Mouse (Mus musculus) midbrain, embryonic 10.5 days (tissue): ENCODE measurements around the gene Med17. TPM values are rescaled to one million over a fixed set of nuclear protein-coding genes. Genes with fewer than 3 reads are reported as not detected.
"Not testable (repeated sequence)": the region's sequence is repeated elsewhere in the genome, so short reads cannot be mapped to it uniquely, and the experiment has no call there.

ENCODE experiments used
- DNase-seq: peaks from one replicate; pipeline ENCODE4 v3.0.0-alpha.2; 2017; ENCODE audit warnings: low spot score
- H3K27ac ChIP-seq: fragments of 300-500 bp; sonication (generic); replicated peaks from 2 replicates; pipeline ENCODE4 v1.5.1; 2016; ENCODE audit warnings: mild to moderate bottlenecking
- H3K27me3 ChIP-seq: fragments of 300-500 bp; sonication (generic); 2 replicates; pipeline ENCODE4 v1.6.1; 2016; ENCODE audit warnings: low read depth, mild to moderate bottlenecking; ENCODE audit not compliant: poor library complexity, severe bottlenecking
- H3K36me3 ChIP-seq: fragments of 300-500 bp; sonication (generic); 2 replicates; pipeline ENCODE4 v1.6.1; 2016; ENCODE audit warnings: mild to moderate bottlenecking, moderate library complexity
- H3K4me1 ChIP-seq: fragments of 300-500 bp; sonication (generic); 2 replicates; pipeline ENCODE4 v1.6.1; 2016
- H3K4me3 ChIP-seq: fragments of 300-500 bp; sonication (generic); 2 replicates; pipeline ENCODE4 v1.5.1; 2016; ENCODE audit warnings: mild to moderate bottlenecking, moderate library complexity
- H3K9me3 ChIP-seq: fragments of 300-500 bp; sonication (generic); replicated peaks from 2 replicates; pipeline ENCODE4 v1.6.1; 2016; ENCODE audit warnings: mild to moderate bottlenecking
- WGBS: fragments of 180-500 bp; shearing (Covaris S2); methylation state at CpG from one replicate; pipeline ENCODE4 v1.1.7; 2016; 5-methylcytosine and 5-hydroxymethylcytosine counted together
- polyA plus RNA-seq: library from polyadenylated mRNA; unstranded; fragments of >200 nt; fragmentation: Nextera tagmentation; extraction: Ambion mirVana; gene quantifications from 2 replicates; pipeline ENCODE4 v1.2.1, GENCODE M21; 2016

Med17 gene
- 38.4 and 42.4 TPM in 2 replicates for polyA plus RNA-seq

DNA sequence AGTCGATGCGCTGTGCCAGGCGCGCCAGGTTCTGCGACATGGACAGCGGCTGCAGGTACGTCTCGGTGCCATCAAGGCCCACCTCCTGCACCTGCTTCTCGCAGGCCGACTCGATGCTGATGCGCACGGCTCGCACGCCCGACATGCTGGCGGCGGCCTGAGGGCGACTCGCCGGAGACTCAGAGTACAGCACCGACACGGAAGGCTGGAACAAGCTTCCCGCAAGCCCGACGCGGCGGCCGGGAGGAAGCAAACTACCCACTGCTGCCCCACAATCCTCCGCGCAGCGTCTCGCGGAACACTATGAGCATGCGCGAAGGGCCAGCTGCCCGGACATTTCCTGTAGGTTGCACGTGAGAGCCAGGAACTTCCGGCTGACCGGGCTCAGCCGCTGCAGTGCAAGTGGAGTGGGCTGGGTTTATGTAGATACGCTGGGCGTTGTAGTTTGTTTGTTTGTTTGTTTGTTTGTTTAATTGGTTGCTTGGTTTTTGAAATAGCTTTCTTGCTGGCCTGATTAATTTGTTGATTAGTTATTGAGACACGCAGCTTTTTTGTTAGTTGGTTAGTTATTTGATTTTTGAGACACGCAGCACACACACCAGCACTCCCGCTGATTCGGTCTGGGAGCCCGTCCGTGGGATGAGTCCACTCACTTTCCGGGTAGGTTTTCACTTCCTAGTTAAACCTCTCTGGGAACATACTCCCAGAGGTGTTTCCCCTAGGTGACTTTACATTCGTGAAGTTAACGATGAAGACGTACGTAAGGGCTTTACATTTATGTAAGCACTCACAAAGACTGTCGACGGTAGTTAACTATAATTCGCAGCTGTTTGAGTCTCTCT, at the start of gene Med17:
Gene Med17 (minus strand): TSS at position 283 of the 842 bp plus-strand sequence.
- peak within 1 kb of the TSS; percentile 92 for H3K27ac ChIP-seq
- 1% methylated on average over 57 of the region's 57 CpGs for WGBS
- H3K4me3 ChIP-seq: peak within 1 kb of the TSS; percentile 98
- H3K9me3 ChIP-seq: no peaks in the 10 kb centered on the region
- no peaks in the 10 kb centered on the region for H3K27me3 ChIP-seq
- H3K4me1 ChIP-seq: peaks cover 25% of the 10 kb centered on the region
- DNase-seq: peak; percentile 95
- peaks cover 25% of the 10 kb centered on the region for H3K36me3 ChIP-seq

- H3K27ac ChIP-seq: no peak overlapping the region
- H3K4me1 ChIP-seq: no peaks in the 10 kb centered on the region
- peaks cover 99% of the 10 kb centered on the region for H3K36me3 ChIP-seq
- WGBS: 89% methylated on average over 2 of the region's 2 CpGs
- no peaks in the 10 kb centered on the region for H3K9me3 ChIP-seq
- no peak overlapping the region for H3K4me3 ChIP-seq
- no peaks in the 10 kb centered on the region for H3K27me3 ChIP-seq
- DNase-seq: no peak
These were observed 38.5 kb upstream of the Med17 start for GRCm38 (mm10) chr9:15318170-15318742.

DNA sequence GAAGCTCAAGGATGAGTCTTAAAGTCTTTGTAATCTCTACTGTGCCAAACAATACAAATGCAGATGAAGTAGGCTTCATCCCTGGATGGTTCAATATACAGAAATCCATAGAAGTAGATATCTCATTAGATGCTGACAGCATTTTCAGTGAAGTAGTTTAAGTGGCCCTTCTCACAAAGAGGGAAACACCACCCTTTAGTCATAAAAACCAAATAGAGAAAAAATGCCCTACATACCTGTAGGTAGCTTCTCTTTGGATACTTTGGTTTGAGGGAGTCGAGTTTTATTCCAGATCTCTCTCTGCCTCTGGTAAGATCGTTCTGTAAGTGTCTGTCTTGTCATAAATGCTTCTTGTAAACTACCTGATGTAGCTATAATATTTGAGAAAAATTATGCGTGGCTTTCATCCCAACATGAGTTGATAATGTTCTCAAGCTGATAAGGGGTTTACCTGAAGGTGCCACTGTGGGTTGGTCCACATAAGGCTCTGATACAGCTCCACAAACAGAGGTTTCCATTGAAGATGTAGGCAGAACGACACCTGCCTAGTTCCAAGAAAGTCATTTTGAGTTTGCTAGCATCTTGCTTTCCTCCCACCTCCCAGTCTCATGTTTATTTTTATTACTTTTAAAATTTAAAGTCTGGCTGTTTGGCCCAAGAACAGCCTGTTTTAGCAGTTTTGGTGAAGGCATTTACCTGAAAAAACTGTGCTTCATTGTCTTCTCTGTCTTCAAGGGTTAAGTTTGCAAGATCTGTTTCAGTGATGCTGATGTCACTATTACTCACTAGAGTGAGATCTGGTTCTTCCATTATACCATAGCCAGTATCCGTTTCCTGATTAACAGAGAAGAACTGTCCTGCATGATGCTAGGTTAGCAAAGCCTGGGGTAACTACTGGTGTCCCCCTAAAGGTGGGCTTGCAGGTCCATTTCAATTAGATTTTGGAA, 37.8 kb upstream of the Med17 start:
- Histone ChIP-seq H3K27ac (no peak overlapping the region), H3K36me3 (peaks cover 99% of the 10 kb centered on the region), H3K27me3 (no peaks in the 10 kb centered on the region), H3K4me3 (no peak overlapping the region), H3K9me3 (no peaks in the 10 kb centered on the region), H3K4me1 (no peaks in the 10 kb centered on the region)
- WGBS: 71% methylated on average over 5 of the region's 5 CpGs
- DNase-seq: no peak

DNA sequence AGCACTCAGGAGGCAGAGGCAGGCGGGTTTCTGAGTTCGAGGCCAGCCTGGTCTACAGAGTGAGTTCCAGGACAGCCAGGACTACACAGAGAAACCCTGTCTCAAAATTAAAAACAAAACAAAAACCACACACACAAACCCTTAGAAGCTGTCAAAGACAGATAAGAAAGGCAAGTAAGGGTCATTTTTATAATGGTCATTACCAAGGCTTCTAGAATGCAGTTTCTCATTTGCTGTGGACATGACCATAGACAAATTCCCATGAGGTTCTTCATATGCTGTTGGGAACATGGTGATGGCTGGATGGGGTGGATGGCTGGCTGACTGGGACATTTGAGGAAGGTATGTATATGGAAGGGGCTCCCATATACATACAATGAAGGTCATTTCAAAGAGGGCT, 36.6 kb upstream of the Med17 start:
- not testable (repeated sequence) for DNase-seq, H3K4me1 ChIP-seq, H3K9me3 ChIP-seq, H3K27me3 ChIP-seq, H3K27ac ChIP-seq, H3K4me3 ChIP-seq
- 98% methylated on average over 2 of the region's 2 CpGs for WGBS
- H3K36me3 ChIP-seq: peaks cover 99% of the 10 kb centered on the region

DNA sequence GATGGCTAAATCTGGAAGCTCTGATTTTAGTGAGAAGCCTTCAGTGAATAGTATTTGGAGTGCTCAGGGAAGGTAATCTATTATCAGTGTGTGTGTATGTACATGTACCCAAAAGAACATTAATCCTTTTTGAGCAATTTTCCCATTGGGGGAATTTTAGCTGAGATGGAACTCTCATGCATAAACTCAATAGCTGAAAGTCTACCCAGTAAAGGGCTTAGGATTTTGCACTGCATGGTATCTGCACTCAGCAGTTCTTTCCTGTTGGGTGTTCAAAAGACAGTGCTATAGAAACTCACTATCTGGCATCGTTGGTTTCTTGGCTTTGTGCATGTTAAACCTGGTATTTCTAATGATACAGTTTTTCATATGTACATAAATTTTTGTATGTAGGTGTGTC, 34.9 kb upstream of the Med17 start:
- 97% methylated on average over 1 of the region's 1 CpGs for WGBS
- no peak overlapping the region for H3K4me3 ChIP-seq
- no peaks in the 10 kb centered on the region for H3K27me3 ChIP-seq
- no peak for DNase-seq
- no peak overlapping the region for H3K27ac ChIP-seq
- peaks cover 99% of the 10 kb centered on the region for H3K36me3 ChIP-seq
- peaks cover under 1% of the 10 kb centered on the region; the same call in 1 of the 2 replicates for H3K4me1 ChIP-seq
- no peaks in the 10 kb centered on the region for H3K9me3 ChIP-seq

DNA sequence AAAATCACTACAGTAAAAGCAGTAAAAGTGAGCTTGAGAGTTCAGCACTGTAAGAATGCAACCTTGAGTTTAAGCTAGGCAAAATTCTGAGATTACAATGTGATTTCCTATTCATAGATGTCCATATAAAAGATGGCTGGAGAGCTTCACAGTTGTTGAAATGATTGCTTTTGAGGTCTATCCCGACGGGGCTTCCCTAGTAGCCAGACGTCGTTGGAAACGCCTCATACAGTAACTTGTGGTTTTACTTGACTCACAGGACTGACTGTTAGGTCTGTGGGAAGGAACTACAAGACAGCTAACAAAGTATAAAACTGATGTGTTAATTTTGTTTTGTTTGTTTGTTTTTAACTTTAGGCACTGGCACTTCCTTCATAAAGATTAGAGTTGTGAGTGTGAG, 33.9 kb upstream of the Med17 start:
- WGBS: 95% methylated on average over 5 of the region's 5 CpGs
- no peak for DNase-seq
- no peak overlapping the region for H3K4me3 ChIP-seq
- H3K27ac ChIP-seq: no peak overlapping the region
- H3K27me3 ChIP-seq: no peaks in the 10 kb centered on the region
- H3K9me3 ChIP-seq: no peaks in the 10 kb centered on the region
- H3K36me3 ChIP-seq: peaks cover 99% of the 10 kb centered on the region
- H3K4me1 ChIP-seq: peaks cover 10% of the 10 kb centered on the region

DNA sequence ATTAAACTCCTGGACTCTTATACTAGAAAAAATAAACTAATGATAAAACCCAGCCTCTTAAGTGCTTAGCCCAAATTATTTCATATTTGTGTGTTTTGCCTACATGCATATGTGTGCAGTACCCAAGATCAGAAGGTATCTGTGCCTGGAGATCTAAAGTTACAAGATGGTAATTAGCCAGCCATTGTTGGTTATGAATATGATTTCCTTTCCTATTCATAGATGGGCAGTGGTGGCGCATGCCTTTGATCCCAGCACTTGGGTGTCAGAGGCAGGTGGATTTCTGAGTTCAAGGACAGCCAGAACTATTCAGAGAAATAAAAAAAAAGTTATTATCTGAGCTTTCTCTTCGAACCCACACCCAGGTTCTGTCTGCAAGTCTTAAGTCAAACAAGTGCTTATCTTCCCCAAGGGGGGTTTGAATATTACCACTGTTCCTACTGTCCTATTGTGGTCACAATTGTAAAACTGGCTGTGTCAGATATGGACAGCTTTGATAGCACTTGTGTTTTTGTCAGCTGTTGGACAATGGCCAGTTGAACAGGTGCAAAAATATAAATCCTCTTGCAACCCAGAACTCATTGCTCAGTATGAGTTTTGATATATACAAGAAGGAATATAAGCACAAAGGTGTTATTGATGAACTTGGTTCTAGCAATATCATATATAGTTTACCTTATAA, 32.5 kb upstream of the Med17 start:
- H3K9me3 ChIP-seq: no peaks in the 10 kb centered on the region
- H3K27ac ChIP-seq: no peak overlapping the region
- no peak overlapping the region for H3K4me3 ChIP-seq
- WGBS: 96% methylated on average over 2 of the region's 2 CpGs
- no peaks in the 10 kb centered on the region for H3K27me3 ChIP-seq
- H3K4me1 ChIP-seq: peaks cover 24% of the 10 kb centered on the region
- H3K36me3 ChIP-seq: peaks cover 99% of the 10 kb centered on the region
- no peak for DNase-seq

GRCm38 (mm10) chr9:15310179-15310578, 30.4 kb upstream of the Med17 start:
- Histone ChIP-seq H3K36me3 (peaks cover 81% of the 10 kb centered on the region), H3K4me1 (peaks cover 35% of the 10 kb centered on the region), H3K4me3 (no peak overlapping the region), H3K27me3 (no peaks in the 10 kb centered on the region), H3K9me3 (no peaks in the 10 kb centered on the region), H3K27ac (no peak overlapping the region)
- DNase-seq: no peak
- WGBS: 88% methylated on average over 1 of the region's 1 CpGs

GRCm38 (mm10) chr9:15309425-15309824, 29.7 kb upstream of the Med17 start:
- Histone ChIP-seq H3K9me3 (no peaks in the 10 kb centered on the region), H3K27me3 (no peaks in the 10 kb centered on the region), H3K36me3 (peaks cover 73% of the 10 kb centered on the region), H3K4me1 (peaks cover 35% of the 10 kb centered on the region), H3K27ac (no peak overlapping the region), H3K4me3 (peak overlapping the region; percentile 27)
- DNase-seq: no peak
- 86% methylated on average over 4 of the region's 4 CpGs for WGBS

DNA sequence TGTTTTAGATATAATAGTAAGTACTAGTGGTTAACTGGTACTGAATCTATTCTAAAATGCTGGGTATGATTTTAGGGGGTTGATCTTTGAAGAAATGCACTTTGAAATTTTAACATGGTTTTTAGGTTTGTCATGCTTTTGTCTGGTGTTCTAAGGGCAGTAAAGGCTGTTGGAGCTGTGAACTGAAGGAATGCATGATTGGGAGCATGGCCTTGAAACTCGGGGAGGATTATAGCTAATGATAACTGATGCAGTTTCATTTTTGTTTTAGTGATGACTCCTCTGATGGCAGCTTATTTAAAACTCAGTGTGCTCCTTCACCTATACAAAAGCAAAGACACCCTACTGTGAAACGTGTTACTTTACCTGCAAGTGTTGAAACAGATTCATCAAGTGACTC, 28.5 kb upstream of the Med17 start:
- H3K27me3 ChIP-seq: no peaks in the 10 kb centered on the region
- H3K4me3 ChIP-seq: peak overlapping the region; percentile 88
- H3K4me1 ChIP-seq: peaks cover 35% of the 10 kb centered on the region
- DNase-seq: no peak
- 64% methylated on average over 2 of the region's 2 CpGs for WGBS
- peaks cover 62% of the 10 kb centered on the region for H3K36me3 ChIP-seq
- H3K9me3 ChIP-seq: no peaks in the 10 kb centered on the region
- no peak overlapping the region for H3K27ac ChIP-seq

- Histone ChIP-seq H3K27ac (peak overlapping the region; percentile 98), H3K27me3 (no peaks in the 10 kb centered on the region), H3K9me3 (no peaks in the 10 kb centered on the region), H3K4me1 (peaks cover 35% of the 10 kb centered on the region), H3K36me3 (peaks cover 52% of the 10 kb centered on the region), H3K4me3 (peak overlapping the region; percentile 88)
- 16% methylated on average over 6 of the region's 6 CpGs for WGBS
- DNase-seq: no peak
These were observed 27.5 kb upstream of the Med17 start for GRCm38 (mm10) chr9:15307257-15307656.
